Mouse (Mus musculus) intestine, embryonic 14.5 days (tissue): ENCODE results near the gene Qpctl. TPM values are rescaled to one million over a fixed set of nuclear protein-coding genes. Genes with fewer than 3 reads are reported as not detected.

Source experiments
- ATAC-seq: fragments of 200-750 bp; cut with Nextera tagmentation; replicated peaks from 2 replicates; pipeline ENCODE4 v1.8.0; 2017; ENCODE audit warnings: low read depth, moderate number of reproducible peaks, moderate TSS enrichment, moderate library complexity; ENCODE audit not compliant: low FRiP score, low TSS enrichment
- DNase-seq: peaks from one replicate; pipeline ENCODE4 v3.0.0-alpha.2; 2018; ENCODE audit warnings: low spot score
- H3K27ac ChIP-seq: fragments of 300-500 bp; sonication (generic); 2 replicates; pipeline ENCODE4 v1.5.1; 2014; ENCODE audit warnings: low read depth, mild to moderate bottlenecking, control low read depth
- H3K27me3 ChIP-seq: fragments of 300-500 bp; sonication (generic); replicated peaks from 2 replicates; pipeline ENCODE4 v1.6.1; 2014; ENCODE audit warnings: low read length, control low read depth; ENCODE audit not compliant: control insufficient read depth, insufficient read depth
- H3K36me3 ChIP-seq: fragments of 300-500 bp; sonication (generic); 2 replicates; pipeline ENCODE4 v1.6.1; 2014; ENCODE audit warnings: low read length, control low read depth; ENCODE audit not compliant: control insufficient read depth, insufficient read depth
- H3K4me1 ChIP-seq: fragments of 300-500 bp; sonication (generic); replicated peaks from 2 replicates; pipeline ENCODE4 v1.6.1; 2014; ENCODE audit warnings: low read length, control low read depth, mixed read lengths; ENCODE audit not compliant: control insufficient read depth, insufficient read depth
- H3K4me2 ChIP-seq: fragments of 300-500 bp; sonication (generic); 2 replicates; pipeline ENCODE4 v1.6.1; 2014; ENCODE audit warnings: low read length
- H3K4me3 ChIP-seq: fragments of 300-500 bp; sonication (generic); 2 replicates; pipeline ENCODE4 v1.5.1; 2014; ENCODE audit warnings: low read depth, low read length, control low read depth, mixed read lengths
- H3K9ac ChIP-seq: fragments of 300-500 bp; sonication (generic); 2 replicates; pipeline ENCODE4 v1.6.1; 2014; ENCODE audit warnings: mild to moderate bottlenecking, low read length
- H3K9me3 ChIP-seq: fragments of 300-500 bp; sonication (generic); 2 replicates; pipeline ENCODE4 v1.6.1; 2016; ENCODE audit warnings: low read length, control low read depth; ENCODE audit not compliant: control insufficient read depth
- WGBS: fragments of 180-500 bp; shearing (Covaris S2); extraction: QIAGEN DNeasy Blood & Tissue Kit; methylation state at CpG from one replicate; pipeline ENCODE4 v1.1.7; 2014; 5-methylcytosine and 5-hydroxymethylcytosine counted together
- polyA plus RNA-seq: library from polyadenylated mRNA; unstranded; fragments of >200 nt; fragmentation: Nextera tagmentation; extraction: Ambion mirVana; gene quantifications from 2 replicates; pipeline ENCODE4 v1.2.1, GENCODE M21; 2014

The Qpctl gene
- polyA plus RNA-seq, 1 experiment from 2014 or later: 10.1 TPM

DNA sequence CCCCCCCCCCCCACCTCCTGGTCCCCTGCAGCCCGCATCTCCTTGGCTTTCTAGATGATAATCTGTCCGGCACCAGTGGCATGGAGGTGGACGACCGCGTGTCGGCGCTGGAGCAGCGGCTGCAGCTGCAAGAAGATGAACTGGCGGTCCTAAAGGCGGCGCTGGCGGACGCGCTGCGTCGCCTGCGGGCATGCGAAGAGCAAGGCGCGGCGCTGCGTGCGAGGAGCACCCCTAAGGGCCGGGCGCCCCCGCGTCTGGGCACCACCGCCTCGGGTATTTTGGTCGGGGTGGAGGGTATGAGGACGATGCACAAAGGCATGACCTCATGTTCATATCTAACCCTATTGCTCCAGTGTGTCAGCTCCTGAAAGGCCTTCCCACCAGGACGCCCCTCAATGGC, 30.1 kb upstream of the Qpctl start:
- ATAC-seq: 0 out of 2 replicates have a peak, but pooled peaks have one; percentile 24
- DNase-seq: peak; percentile 65
- Histone ChIP-seq H3K9ac (no peak overlapping the region; the same call in 1 of the 2 replicates), H3K4me2 (peak overlapping the region; percentile 45), H3K27ac (no peak overlapping the region), H3K9me3 (0 out of 2 replicates have a peak, but pooled peaks cover 4% of the 10 kb centered on the region), H3K4me3 (0 out of 2 replicates have a peak overlapping the region, but pooled peaks have one; percentile 10), H3K36me3 (no peaks in the 10 kb centered on the region), H3K4me1 (peaks cover 17% of the 10 kb centered on the region), H3K27me3 (peaks cover 55% of the 10 kb centered on the region)
- whole genome bisulfite sequencing: 1% methylated on average over 32 of the region's 32 CpGs

DNA sequence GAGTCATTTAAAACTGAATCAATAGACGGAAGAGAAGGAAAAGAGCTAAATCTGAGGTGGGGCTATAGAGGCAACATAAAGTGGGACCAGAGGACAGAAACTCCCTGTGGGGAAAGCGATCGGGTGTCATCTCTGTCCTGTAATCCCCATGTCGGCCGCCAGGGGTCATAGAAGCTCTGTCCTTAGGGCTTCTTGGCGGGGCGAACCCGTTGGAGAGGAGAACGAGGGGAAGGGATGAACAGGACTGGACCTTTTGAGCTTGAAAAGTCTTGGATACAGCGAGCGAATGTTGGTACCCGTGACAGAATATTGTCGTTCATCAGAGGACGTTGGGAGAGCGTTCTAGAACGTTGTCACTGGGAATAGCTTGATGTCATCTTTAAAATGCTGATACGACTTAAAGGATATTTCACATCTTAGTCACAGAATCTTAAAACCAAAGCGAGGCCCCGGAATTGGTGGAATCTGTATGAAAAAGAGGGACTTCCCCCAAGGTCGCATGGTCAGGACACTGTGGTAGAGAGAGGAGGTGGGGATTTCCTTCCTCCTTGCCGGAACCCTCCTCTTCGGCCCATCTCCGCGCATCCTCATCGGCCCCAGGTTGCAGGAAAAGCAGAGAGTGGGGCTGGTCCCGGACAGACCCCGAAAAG, 29.5 kb upstream of the Qpctl start:
- 0 out of 2 replicates have a peak, but pooled peaks cover 4% of the 10 kb centered on the region for H3K9me3 ChIP-seq
- H3K9ac ChIP-seq: no peak overlapping the region
- H3K4me3 ChIP-seq: peak overlapping the region; percentile 4; the same call in 1 of the 2 replicates
- peak overlapping the region; percentile 45 for H3K4me2 ChIP-seq
- no peak overlapping the region for H3K27ac ChIP-seq
- no peaks in the 10 kb centered on the region for H3K36me3 ChIP-seq
- 5% methylated on average over 27 of the region's 27 CpGs for WGBS
- H3K27me3 ChIP-seq: peaks cover 55% of the 10 kb centered on the region
- DNase-seq (peak; percentile 86), ATAC-seq (no peak)
- peaks cover 17% of the 10 kb centered on the region for H3K4me1 ChIP-seq

DNA sequence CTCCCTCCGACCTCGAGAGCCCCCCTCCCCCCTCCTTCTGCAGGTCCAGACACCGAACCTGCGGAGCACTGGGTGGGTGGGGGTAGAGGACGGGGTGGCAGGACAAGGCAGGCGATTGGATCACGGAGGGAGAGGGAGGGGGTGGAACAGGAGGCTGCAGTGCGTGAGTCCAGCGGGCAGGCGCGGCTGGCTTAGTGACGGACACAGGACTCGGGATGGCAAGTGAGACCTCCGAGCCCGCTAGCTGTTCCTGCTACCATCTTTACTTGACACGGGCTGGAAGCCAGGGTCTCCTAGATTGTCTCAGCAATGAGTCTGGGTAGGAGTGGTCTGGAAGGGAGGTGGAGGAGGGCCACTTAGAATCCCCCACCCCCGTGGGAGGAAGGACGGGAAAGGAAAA, 28.9 kb upstream of the Qpctl start:
- H3K9ac ChIP-seq: no peak overlapping the region
- ATAC-seq: no peak
- H3K36me3 ChIP-seq: no peaks in the 10 kb centered on the region

DNA sequence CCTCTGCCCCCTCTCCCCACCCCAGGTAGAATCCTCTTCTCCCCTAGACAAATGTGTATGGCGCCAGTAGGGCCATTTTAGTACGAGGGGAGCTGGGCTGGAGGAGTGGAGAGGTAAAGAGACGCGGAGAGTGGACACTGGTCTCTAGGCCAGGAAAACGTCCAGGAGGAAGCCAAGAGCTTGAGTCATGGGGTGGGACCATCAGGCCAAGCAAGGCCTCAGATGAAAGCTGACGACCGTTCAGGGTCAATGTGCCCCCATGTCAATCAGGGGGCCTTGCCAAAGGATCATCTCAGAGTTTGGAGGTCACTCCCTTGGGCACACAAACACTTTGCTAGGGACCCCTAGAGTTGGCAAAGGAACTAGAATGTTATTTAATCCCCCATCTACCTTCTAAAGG, 28.1 kb upstream of the Qpctl start:
- ATAC-seq: no peak
- Histone ChIP-seq H3K9ac (no peak overlapping the region), H3K4me1 (peaks cover 25% of the 10 kb centered on the region)

More for the DNA sequence above, 28.9 kb upstream of the Qpctl start:
- 12% methylated on average over 18 of the region's 18 CpGs for WGBS
- no peak overlapping the region for H3K27ac ChIP-seq
- H3K4me3 ChIP-seq: peak overlapping the region; percentile 4; the same call in 1 of the 2 replicates
- H3K27me3 ChIP-seq: peaks cover 55% of the 10 kb centered on the region
- H3K9me3 ChIP-seq: 0 out of 2 replicates have a peak, but pooled peaks cover 4% of the 10 kb centered on the region
- H3K4me1 ChIP-seq: peaks cover 18% of the 10 kb centered on the region
- DNase-seq: no peak
- H3K4me2 ChIP-seq: peak overlapping the region; percentile 7; the same call in 1 of the 2 replicates

DNA sequence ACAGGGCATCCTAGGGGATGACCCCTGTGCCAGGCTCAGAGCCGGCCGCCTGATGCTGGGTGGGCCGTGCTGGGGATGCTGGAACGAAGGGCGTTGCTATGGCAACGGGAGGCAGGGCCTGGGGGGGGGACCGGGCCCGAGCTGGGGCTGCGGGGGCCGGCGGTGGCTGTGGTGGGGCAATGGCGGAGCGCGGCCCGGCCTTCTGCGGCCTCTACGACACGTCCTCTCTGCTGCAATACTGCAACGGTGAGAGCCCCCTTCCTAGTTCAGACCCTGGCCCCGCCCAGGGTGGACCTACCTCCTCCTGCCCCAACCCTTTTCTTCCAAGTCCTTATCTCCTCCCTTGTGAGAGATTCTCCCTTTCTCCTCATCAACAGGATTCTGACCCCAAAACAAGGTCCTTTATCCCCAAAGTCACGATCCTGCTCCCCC, 27.4 kb upstream of the Qpctl start:
- WGBS: 12% methylated on average over 16 of the region's 21 CpGs
- no peak overlapping the region for H3K27ac ChIP-seq
- peaks cover 55% of the 10 kb centered on the region for H3K27me3 ChIP-seq

More for the DNA sequence above, 28.1 kb upstream of the Qpctl start:
- Histone ChIP-seq H3K9me3 (0 out of 2 replicates have a peak, but pooled peaks cover 4% of the 10 kb centered on the region), H3K4me2 (no peak overlapping the region), H3K27me3 (peaks cover 55% of the 10 kb centered on the region), H3K36me3 (no peaks in the 10 kb centered on the region), H3K4me3 (no peak overlapping the region), H3K27ac (no peak overlapping the region)
- WGBS: 75% methylated on average over 7 of the region's 7 CpGs
- DNase-seq: no peak

DNA sequence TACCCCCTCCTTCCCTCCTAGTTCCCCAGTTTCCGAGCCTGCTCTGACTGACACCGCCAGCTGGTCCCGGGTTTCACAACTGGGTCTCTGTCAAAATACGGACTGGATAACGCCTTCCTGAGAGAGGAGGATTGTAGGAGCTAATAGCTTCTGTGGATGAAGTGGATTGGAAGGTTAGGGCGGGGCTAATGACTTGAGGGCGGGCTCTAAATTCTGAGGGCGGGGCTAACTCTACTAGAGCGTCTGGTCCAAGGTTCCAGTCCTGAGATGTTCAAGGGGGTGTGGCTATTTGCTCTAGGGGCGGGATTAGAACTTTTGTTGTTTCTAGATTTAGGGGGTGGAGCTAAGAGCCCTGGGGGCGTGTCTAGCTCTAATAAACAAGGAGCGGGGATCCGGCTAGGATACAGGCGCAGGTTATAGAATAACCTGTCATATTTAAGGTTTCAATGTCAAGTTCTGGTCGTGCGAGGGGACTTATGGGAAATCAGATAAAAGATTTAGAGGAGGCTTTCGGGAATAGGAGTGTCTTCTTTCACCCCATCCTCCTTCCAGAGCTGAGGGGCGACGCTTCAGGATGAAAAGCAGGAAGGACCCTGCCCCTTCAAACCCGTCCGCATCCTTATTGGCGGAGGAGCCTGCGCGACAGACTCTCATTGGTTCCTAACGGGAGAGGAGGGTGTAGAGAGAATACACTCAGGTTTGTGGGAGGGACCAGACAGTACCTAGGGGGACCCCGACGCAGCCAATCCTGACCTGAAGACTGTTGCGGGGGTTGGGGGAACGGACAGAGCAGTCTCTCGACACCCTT, 26.8 kb upstream of the Qpctl start, which contains the start of gene Eml2:
Eml2 (plus strand) TSS at position 714 of the 808 bp plus-strand sequence.
- peak within 1 kb of the TSS; percentile 18 for H3K4me3 ChIP-seq
- no peak within 1 kb of the TSS for H3K27ac ChIP-seq
- H3K4me2 ChIP-seq: peak within 1 kb of the TSS; percentile 38
- 0 out of 2 replicates have a peak, but pooled peaks cover 4% of the 10 kb centered on the region for H3K9me3 ChIP-seq
- H3K4me1 ChIP-seq: peaks cover 18% of the 10 kb centered on the region
- peak; percentile 56 for DNase-seq
- H3K36me3 ChIP-seq: no peaks in the 10 kb centered on the region
- H3K27me3 ChIP-seq: peaks cover 55% of the 10 kb centered on the region
- ATAC-seq: peak; percentile 63; the same call in 1 of the 2 replicates
- WGBS: 2% methylated on average over 30 of the region's 30 CpGs
- no peak within 1 kb of the TSS for H3K9ac ChIP-seq

More for the DNA sequence above, 27.4 kb upstream of the Qpctl start:
- no peak for DNase-seq
- Histone ChIP-seq H3K9ac (no peak overlapping the region), H3K36me3 (no peaks in the 10 kb centered on the region), H3K9me3 (0 out of 2 replicates have a peak, but pooled peaks cover 4% of the 10 kb centered on the region), H3K4me1 (peaks cover 20% of the 10 kb centered on the region), H3K4me3 (peak overlapping the region; percentile 18), H3K4me2 (peak overlapping the region; percentile 38)
- ATAC-seq: no peak

DNA sequence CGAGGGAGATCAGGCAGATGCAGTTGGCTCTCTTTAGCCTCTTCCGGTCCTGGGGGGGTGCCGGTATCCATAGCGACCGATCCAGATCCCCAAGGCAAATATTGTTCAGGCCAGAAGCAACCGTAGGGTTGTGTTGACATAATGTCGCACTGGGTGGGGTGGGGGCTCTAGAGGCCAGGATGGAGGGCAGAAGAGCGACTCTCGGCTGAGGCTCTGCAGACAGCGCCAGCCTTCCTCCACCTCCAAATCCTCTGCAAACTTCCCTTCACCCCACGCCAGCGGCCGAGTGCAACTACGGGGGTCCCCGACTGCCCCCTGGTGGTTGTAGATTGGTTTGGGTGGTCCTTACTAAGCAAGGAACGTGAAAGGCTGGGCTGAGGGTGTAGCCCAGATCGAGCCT, 23.8 kb upstream of the Qpctl start:
- no peaks in the 10 kb centered on the region for H3K9me3 ChIP-seq
- WGBS: 1% methylated on average over 17 of the region's 17 CpGs
- ATAC-seq: peak; percentile 61
- no peaks in the 10 kb centered on the region for H3K36me3 ChIP-seq
- H3K4me2 ChIP-seq: peak overlapping the region; percentile 50
- DNase-seq: peak; percentile 94
- peak overlapping the region; percentile 27 for H3K4me3 ChIP-seq
- peaks cover 25% of the 10 kb centered on the region; the same call in 1 of the 2 replicates for H3K4me1 ChIP-seq
- peaks cover 27% of the 10 kb centered on the region for H3K27me3 ChIP-seq
- peak overlapping the region; percentile 33; the same call in 1 of the 2 replicates for H3K27ac ChIP-seq
- no peak overlapping the region for H3K9ac ChIP-seq

DNA sequence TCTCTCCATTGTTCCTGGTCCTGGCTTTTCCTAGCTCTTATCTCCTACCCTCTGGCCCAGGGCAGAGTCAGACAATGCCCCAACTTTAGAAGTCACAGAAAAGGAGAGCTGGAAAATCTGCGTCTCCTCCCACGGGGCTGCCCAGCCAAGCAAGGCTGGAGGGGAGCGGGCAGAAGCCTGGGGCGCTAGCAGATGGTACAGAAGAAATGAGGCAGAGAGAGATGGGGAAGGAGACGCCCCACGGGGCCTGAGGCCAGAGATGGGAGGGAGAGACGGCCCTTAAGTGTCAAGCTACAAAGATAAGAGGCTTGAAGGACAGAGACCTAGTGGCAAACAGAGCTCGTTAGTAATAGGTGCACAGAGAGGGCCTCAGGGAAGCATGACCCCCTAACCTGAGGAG, 22.7 kb upstream of the Qpctl start:
- H3K9ac ChIP-seq: no peak overlapping the region
- peaks cover 25% of the 10 kb centered on the region; the same call in 1 of the 2 replicates for H3K4me1 ChIP-seq
- no peak overlapping the region for H3K4me2 ChIP-seq
- WGBS: 56% methylated on average over 8 of the region's 8 CpGs
- H3K27me3 ChIP-seq: peaks cover 17% of the 10 kb centered on the region
- no peak overlapping the region for H3K4me3 ChIP-seq
- no peak for ATAC-seq
- H3K27ac ChIP-seq: no peak overlapping the region
- no peaks in the 10 kb centered on the region for H3K36me3 ChIP-seq
- no peaks in the 10 kb centered on the region for H3K9me3 ChIP-seq
- DNase-seq: no peak
